ENCODE assay signal across 11 mouse cellular contexts in genomic region chr3:52878334-52878733, GRCm38 (mm10).
DNase-seq lines count a peak whose midpoint lies in the region; ATAC-seq and TF ChIP-seq lines count a peak whose summit lies in the region.
"Had no signal": no experiment of that assay in that cellular context is flagged by ENCODE, and none has a peak within 500 bp of the region (broad histone marks: within the 10 kb centered on the region; RNA-seq: fewer than 3 reads in every experiment).

No protein-coding gene starts in this region.

- peaks cover 5% of the 10 kb centered on the region for H3K4me1 ChIP-seq in lung, adult 2 months (ENCODE audit: control insufficient read depth, insufficient read depth, low read length)
- H3K4me1 ChIP-seq: lung, embryonic 15.5 days; neural tube, embryonic 12.5 days had no signal

- no peak for TF ChIP-seq CTCF in lung, adult 2 months (IDR thresholded peaks at IDR 0.05; ENCODE audit: insufficient read depth, low read length)

- ATAC-seq in common myeloid progenitor, adult 5-6 weeks (replicated peaks; ENCODE audit: low read depth, poor library complexity, severe bottlenecking) = peak; percentile 95

- no peak overlapping the region for H3K4me3 ChIP-seq in lung, adult 2 months (replicated peaks; ENCODE audit: extremely low read depth, low read depth, low read length)
- H3K4me3 ChIP-seq: lung, embryonic 15.5 days; neural tube, embryonic 12.5 days had no signal

- TF ChIP-seq POLR2A in lung, adult 2 months (IDR thresholded peaks at IDR 0.05; ENCODE audit: borderline replicate concordance, extremely low read depth, low read depth, low read length) = no peak

- 37% methylated on average over 3 of the region's 3 CpGs for WGBS in lung, adult 2 months

- peak; percentile 12 to 39 for DNase-seq in lung, adult 18-20 months
- no peak for DNase-seq in lung, adult 2 months
- peak; percentile 47 to 58 for DNase-seq in lung, postnatal 4 days
- DNase-seq in thymus, postnatal 36 days = peak; percentile 56 to 66
- no peak for DNase-seq in cerebellum, postnatal 4 days (ENCODE audit: low spot score in 2 of 2)
- DNase-seq in layer of hippocampus, postnatal 36 days = no peak
- DNase-seq: kidney, adult 9 months; right cerebral cortex, postnatal 14 days had no signal

Comparison
In these comparisons a context has a peak if more than half of its experiments do, and no peak if none do; other contexts are left out.
1. DNase-seq: peak in lung, adult 18-20 months (2 of 2), lung, postnatal 4 days (2 of 2) and thymus, postnatal 36 days (2 of 2); none in lung, adult 2 months (single experiment), cerebellum, postnatal 4 days (0 of 2) and layer of hippocampus, postnatal 36 days (0 of 2).